Mouse (Mus musculus) neural tube, embryonic 13.5 days (tissue): ENCODE measurements around the gene Cnnm4. TPM values are rescaled to one million over a fixed set of nuclear protein-coding genes. Genes with fewer than 3 reads are reported as not detected.

Source experiments
- ATAC-seq: fragments of 200-750 bp; cut with Nextera tagmentation; 2 replicates; pipeline ENCODE4 v1.8.0; 2017; ENCODE audit warnings: low read depth, mild to moderate bottlenecking, moderate TSS enrichment, moderate library complexity
- H3K27ac ChIP-seq: fragments of 300-500 bp; sonication (generic); replicated peaks from 2 replicates; pipeline ENCODE4 v1.5.1; 2015; ENCODE audit warnings: moderate library complexity, mild to moderate bottlenecking, inconsistent platforms
- H3K27me3 ChIP-seq: fragments of 300-500 bp; sonication (generic); 2 replicates; pipeline ENCODE4 v1.6.1; 2015; ENCODE audit warnings: mild to moderate bottlenecking, inconsistent platforms
- H3K36me3 ChIP-seq: fragments of 300-500 bp; sonication (generic); 2 replicates; pipeline ENCODE4 v1.6.1; 2015; ENCODE audit warnings: mild to moderate bottlenecking, inconsistent platforms
- H3K4me1 ChIP-seq: fragments of 300-500 bp; sonication (generic); replicated peaks from 2 replicates; pipeline ENCODE4 v1.6.1; 2015; ENCODE audit warnings: inconsistent platforms
- H3K4me2 ChIP-seq: fragments of 300-500 bp; sonication (generic); 2 replicates; pipeline ENCODE4 v1.6.1; 2015; ENCODE audit warnings: inconsistent platforms, mild to moderate bottlenecking, moderate library complexity
- H3K4me3 ChIP-seq: fragments of 300-500 bp; sonication (generic); 2 replicates; pipeline ENCODE4 v1.5.1; 2015; ENCODE audit warnings: mild to moderate bottlenecking, inconsistent platforms
- H3K9ac ChIP-seq: fragments of 300-500 bp; sonication (generic); 2 replicates; pipeline ENCODE4 v1.6.1; 2015; ENCODE audit warnings: moderate library complexity, mild to moderate bottlenecking, inconsistent platforms
- H3K9me3 ChIP-seq: fragments of 300-500 bp; sonication (generic); 2 replicates; pipeline ENCODE4 v1.6.1; 2016; ENCODE audit warnings: inconsistent platforms
- WGBS: fragments of 180-500 bp; shearing (Covaris S2); methylation state at CpG from one replicate; pipeline ENCODE4 v1.1.7; 2015; 5-methylcytosine and 5-hydroxymethylcytosine counted together
- polyA plus RNA-seq: library from polyadenylated mRNA; unstranded; fragments of >200 nt; fragmentation: Nextera tagmentation; extraction: Ambion mirVana; gene quantifications from 2 replicates; pipeline ENCODE4 v1.2.1, GENCODE M21; 2015

Gene Cnnm4
- 9.3 and 10.3 TPM in 2 replicates for polyA plus RNA-seq

- Histone ChIP-seq H3K4me2 (peak within 1 kb of the TSS; percentile 64), H3K4me3 (peak within 1 kb of the TSS; percentile 62), H3K4me1 (peaks cover 48% of the 10 kb centered on the region), H3K27ac (peak within 1 kb of the TSS; percentile 39), H3K27me3 (no peaks in the 10 kb centered on the region), H3K9me3 (no peaks in the 10 kb centered on the region), H3K36me3 (no peaks in the 10 kb centered on the region), H3K9ac (peak within 1 kb of the TSS; percentile 76)
- under 1% methylated on average over 73 of the region's 98 CpGs for WGBS
- peak; percentile 91 for ATAC-seq
Observed at GRCm38 (mm10) chr1:36471181-36472105, at the start of gene Cnnm4. Cnnm4 (plus strand) TSS chr1:36471620.

GRCm38 (mm10) chr1:36429511-36429910 lies 41.9 kb upstream of the Cnnm4 start:
- 92% methylated on average over 2 of the region's 2 CpGs for WGBS
- Histone ChIP-seq H3K4me2 (no peak overlapping the region), H3K36me3 (peaks cover 96% of the 10 kb centered on the region), H3K9ac (no peak overlapping the region), H3K4me3 (no peak overlapping the region), H3K9me3 (no peaks in the 10 kb centered on the region), H3K4me1 (no peaks in the 10 kb centered on the region), H3K27ac (no peak overlapping the region), H3K27me3 (no peaks in the 10 kb centered on the region)
- ATAC-seq: no peak

DNA sequence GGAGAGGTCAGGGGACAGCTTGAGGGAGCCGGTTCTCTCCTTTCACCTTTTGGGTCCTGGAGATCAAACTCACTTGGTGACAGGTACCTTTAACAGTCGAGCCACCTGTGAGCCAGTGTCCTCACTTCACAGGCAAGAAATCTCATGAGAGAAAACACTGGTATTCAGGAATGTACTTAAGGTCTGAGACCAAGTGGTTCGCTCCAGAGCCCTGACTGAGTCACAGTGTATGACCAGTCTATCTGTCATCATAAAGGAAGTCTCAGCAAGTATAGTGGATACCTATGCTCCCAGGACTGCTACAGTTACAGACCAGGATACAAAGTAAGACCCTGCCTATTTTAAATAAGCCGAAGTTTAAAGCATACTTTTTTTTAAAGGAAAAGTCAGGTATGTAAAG lies 38.4 kb upstream of the Cnnm4 start:
- H3K4me2 ChIP-seq: no peak overlapping the region
- peaks cover 96% of the 10 kb centered on the region for H3K36me3 ChIP-seq
- no peak overlapping the region for H3K4me3 ChIP-seq
- WGBS: 90% methylated on average over 4 of the region's 4 CpGs
- no peaks in the 10 kb centered on the region for H3K9me3 ChIP-seq
- H3K9ac ChIP-seq: no peak overlapping the region
- no peaks in the 10 kb centered on the region for H3K27me3 ChIP-seq
- H3K4me1 ChIP-seq: no peaks in the 10 kb centered on the region
- ATAC-seq: no peak
- no peak overlapping the region for H3K27ac ChIP-seq

DNA sequence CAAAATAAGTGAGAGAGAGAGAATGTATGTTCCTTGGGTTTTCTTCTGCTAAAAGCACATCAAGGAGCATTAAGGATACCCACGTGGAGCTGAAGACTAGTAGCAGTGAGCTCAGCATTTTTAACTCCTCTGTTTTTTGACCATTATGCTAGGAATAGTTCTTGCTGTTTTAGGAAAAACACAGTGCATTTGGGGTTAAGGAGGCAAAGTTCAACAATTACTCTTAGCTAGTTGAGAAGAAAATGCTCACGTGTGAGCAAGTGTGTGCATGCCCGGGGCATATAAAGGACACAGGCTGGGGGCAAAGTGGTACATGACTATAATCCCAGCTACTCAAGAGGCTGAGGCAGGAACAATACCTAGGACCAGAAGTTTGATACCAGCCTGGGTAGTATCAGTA lies 37.8 kb upstream of the Cnnm4 start:
- ATAC-seq: no peak
- no peaks in the 10 kb centered on the region for H3K4me1 ChIP-seq
- no peak overlapping the region for H3K4me3 ChIP-seq
- H3K9ac ChIP-seq: no peak overlapping the region
- 91% methylated on average over 3 of the region's 3 CpGs for WGBS
- H3K9me3 ChIP-seq: no peaks in the 10 kb centered on the region
- H3K27me3 ChIP-seq: no peaks in the 10 kb centered on the region
- no peak overlapping the region for H3K4me2 ChIP-seq
- H3K36me3 ChIP-seq: peaks cover 96% of the 10 kb centered on the region
- H3K27ac ChIP-seq: no peak overlapping the region

GRCm38 (mm10) chr1:36435071-36435470 lies 36.3 kb upstream of the Cnnm4 start:
- Histone ChIP-seq H3K9ac (no peak overlapping the region), H3K4me3 (no peak overlapping the region), H3K27ac (no peak overlapping the region), H3K9me3 (no peaks in the 10 kb centered on the region), H3K27me3 (no peaks in the 10 kb centered on the region), H3K36me3 (peaks cover 96% of the 10 kb centered on the region), H3K4me1 (no peaks in the 10 kb centered on the region), H3K4me2 (no peak overlapping the region)
- no peak for ATAC-seq
- WGBS: 85% methylated on average over 4 of the region's 4 CpGs

GRCm38 (mm10) chr1:36436515-36436914 lies 34.9 kb upstream of the Cnnm4 start:
- no peak overlapping the region for H3K9ac ChIP-seq
- H3K27ac ChIP-seq: no peak overlapping the region
- peaks cover 89% of the 10 kb centered on the region for H3K36me3 ChIP-seq
- H3K27me3 ChIP-seq: no peaks in the 10 kb centered on the region
- H3K4me2 ChIP-seq: no peak overlapping the region
- H3K9me3 ChIP-seq: no peaks in the 10 kb centered on the region
- H3K4me3 ChIP-seq: no peak overlapping the region
- H3K4me1 ChIP-seq: peaks cover 4% of the 10 kb centered on the region; the same call in 1 of the 2 replicates
- 97% methylated on average over 6 of the region's 6 CpGs for WGBS
- ATAC-seq: no peak

DNA sequence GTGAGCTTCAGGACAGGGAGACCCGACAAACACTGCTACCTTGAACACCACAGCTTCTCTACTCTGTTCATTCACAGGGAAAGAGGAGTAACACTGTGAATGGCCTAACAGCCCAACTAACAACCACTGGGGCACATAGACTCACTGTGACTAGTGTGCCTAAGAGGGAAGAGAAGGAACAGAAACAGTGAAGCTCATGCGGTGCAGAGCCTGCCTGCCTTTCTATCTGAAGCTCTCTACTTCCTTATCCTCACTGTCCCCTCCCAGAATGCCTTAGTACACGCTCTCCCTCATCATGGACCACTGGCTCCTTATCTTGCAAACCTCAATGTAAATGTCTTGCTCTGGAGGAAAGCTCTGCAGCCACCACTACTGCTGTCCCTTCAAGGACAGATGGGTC lies 34.2 kb upstream of the Cnnm4 start:
- Histone ChIP-seq H3K4me2 (no peak overlapping the region), H3K4me1 (peaks cover 4% of the 10 kb centered on the region; the same call in 1 of the 2 replicates), H3K9ac (no peak overlapping the region), H3K36me3 (peaks cover 89% of the 10 kb centered on the region), H3K27ac (no peak overlapping the region), H3K9me3 (no peaks in the 10 kb centered on the region), H3K4me3 (no peak overlapping the region), H3K27me3 (no peaks in the 10 kb centered on the region)
- WGBS: 91% methylated on average over 3 of the region's 3 CpGs
- ATAC-seq: no peak

- WGBS: 74% methylated on average over 4 of the region's 4 CpGs
- H3K36me3 ChIP-seq: peaks cover 57% of the 10 kb centered on the region
- ATAC-seq: no peak
Observed at GRCm38 (mm10) chr1:36441101-36441500, 30.3 kb upstream of the Cnnm4 start.

GRCm38 (mm10) chr1:36444471-36445464 lies 26.7 kb upstream of the Cnnm4 start, which contains the start of gene Lman2l:
Lman2l (minus strand) TSS chr1:36445271.
- peak within 1 kb of the TSS; percentile 80 for H3K9ac ChIP-seq
- peak; percentile 99 for ATAC-seq
- H3K4me2 ChIP-seq: peak within 1 kb of the TSS; percentile 82
- H3K36me3 ChIP-seq: peaks cover 20% of the 10 kb centered on the region
- H3K4me3 ChIP-seq: peak within 1 kb of the TSS; percentile 76
- WGBS: under 1% methylated on average over 53 of the region's 57 CpGs
- peaks cover 24% of the 10 kb centered on the region for H3K4me1 ChIP-seq
- H3K9me3 ChIP-seq: no peaks in the 10 kb centered on the region
- H3K27me3 ChIP-seq: no peaks in the 10 kb centered on the region
- peak within 1 kb of the TSS; percentile 87 for H3K27ac ChIP-seq

More at GRCm38 (mm10) chr1:36441101-36441500, 30.3 kb upstream of the Cnnm4 start:
- no peaks in the 10 kb centered on the region for H3K9me3 ChIP-seq
- no peak overlapping the region for H3K4me3 ChIP-seq
- H3K27ac ChIP-seq: no peak overlapping the region
- H3K4me1 ChIP-seq: peaks cover 24% of the 10 kb centered on the region
- H3K9ac ChIP-seq: no peak overlapping the region
- H3K4me2 ChIP-seq: no peak overlapping the region
- no peaks in the 10 kb centered on the region for H3K27me3 ChIP-seq

GRCm38 (mm10) chr1:36445508-36445907 lies 25.9 kb upstream of the Cnnm4 start:
- 0 out of 2 replicates have a peak, but pooled peaks have one; percentile 24 for ATAC-seq
- Histone ChIP-seq H3K4me3 (no peak overlapping the region; the same call in 1 of the 2 replicates), H3K36me3 (peaks cover 16% of the 10 kb centered on the region), H3K9me3 (no peaks in the 10 kb centered on the region), H3K4me2 (peak overlapping the region; percentile 41), H3K9ac (no peak overlapping the region), H3K27ac (peak overlapping the region; percentile 87), H3K4me1 (peaks cover 24% of the 10 kb centered on the region), H3K27me3 (no peaks in the 10 kb centered on the region)
- WGBS: 42% methylated on average over 8 of the region's 8 CpGs

DNA sequence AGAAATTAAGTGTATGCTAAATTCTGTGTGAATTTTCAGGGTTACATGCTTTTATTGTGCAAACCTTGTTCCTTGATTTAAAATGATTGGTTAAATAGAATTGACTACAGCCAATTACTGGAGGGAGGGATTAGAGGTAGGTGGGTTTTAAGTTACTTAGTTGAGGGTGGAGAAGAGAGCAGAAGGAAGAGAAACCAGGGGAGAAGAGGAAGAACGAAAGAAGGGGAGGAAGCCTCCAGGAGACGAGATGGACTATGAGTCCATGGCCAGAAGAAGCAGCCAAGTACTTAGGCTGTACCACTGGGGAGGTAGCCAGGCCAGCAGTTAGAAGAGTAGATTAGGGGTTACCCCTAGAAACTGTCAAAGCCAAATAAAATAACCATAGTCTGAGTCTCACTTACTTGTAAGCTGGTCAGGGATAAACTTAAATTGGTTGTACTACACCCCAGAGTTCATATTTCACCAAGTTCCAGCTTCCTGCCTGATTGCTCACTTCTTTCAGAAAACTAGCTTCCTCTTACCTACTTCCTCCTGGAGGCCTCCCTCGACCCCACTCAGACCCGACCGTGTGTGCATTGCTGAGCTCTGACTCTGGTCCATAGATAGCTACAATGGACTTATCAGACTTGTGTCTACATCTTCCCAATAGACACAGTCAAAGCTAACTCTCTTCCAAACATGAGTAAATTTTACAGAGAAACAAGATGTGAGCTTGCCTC lies 25.2 kb upstream of the Cnnm4 start:
- no peaks in the 10 kb centered on the region for H3K27me3 ChIP-seq
- no peaks in the 10 kb centered on the region for H3K9me3 ChIP-seq
- H3K27ac ChIP-seq: no peak overlapping the region
- H3K36me3 ChIP-seq: peaks cover 12% of the 10 kb centered on the region
- 86% methylated on average over 5 of the region's 5 CpGs for WGBS
- no peak overlapping the region for H3K4me3 ChIP-seq
- peaks cover 21% of the 10 kb centered on the region for H3K4me1 ChIP-seq
- H3K9ac ChIP-seq: no peak overlapping the region
- H3K4me2 ChIP-seq: no peak overlapping the region
- no peak for ATAC-seq
